Mouse (Mus musculus): ENCODE measurements at regions not wholly inside any gene's neighbourhood (a gene's known extent, or its start where the extent isn't known, plus 50 kb on each side); places are given as distances from the start of the nearest gene placed in this dataset.
A peak's percentile ranks its signal among the peaks of the same experiment; 100 is the strongest.
"Not testable (repeated sequence)": the region's sequence is repeated elsewhere in the genome, so short reads cannot be mapped to it uniquely, and the experiment has no call there.

DNA sequence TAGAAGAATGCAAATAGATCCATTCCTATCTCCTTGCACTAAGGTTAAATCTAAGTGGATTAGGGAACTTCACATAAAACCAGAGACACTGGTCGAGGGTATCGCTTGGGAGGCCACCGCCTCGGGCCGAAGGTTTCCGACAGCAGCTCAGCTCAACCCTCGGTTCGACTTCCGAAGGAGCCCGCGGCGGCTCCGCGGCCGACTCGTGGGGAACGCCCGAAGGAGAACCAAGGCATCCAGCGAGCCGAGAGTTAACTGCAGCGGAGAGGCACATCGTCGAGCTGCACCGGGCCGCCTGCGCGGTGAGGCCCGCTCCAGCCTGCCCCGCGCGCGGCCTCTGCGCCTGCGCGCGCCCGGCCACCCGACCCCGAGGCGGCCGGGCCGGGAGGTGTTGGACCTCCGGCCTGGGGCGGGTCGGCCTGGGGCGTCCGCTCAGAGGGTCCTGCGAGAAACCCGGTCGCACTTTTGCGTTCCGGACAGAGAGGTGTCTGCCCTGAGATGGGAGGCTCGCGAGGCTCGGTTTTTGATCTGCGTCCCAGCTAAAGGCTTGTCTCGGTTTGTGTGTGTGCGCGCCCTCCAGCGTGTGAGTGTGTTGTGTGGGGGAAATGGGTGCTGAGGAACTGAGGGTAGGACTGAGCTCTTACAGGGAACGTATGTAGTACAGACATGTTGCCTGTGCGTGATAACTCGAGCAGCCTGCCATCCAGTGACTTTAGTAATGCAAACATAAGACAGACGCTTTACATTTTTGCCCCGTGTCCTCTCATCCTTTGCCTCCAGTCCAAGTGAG, 50.9 kb upstream of the Vmn2r9 start:
- Histone ChIP-seq H3K4me2 (peak overlapping the region; percentile 49), H3K4me3 (ENCODE audit: low read depth, low read length) (peak overlapping the region; percentile 23; the same call in 1 of the 2 replicates)
- not testable (repeated sequence) for H3K9ac ChIP-seq (ENCODE audit: low read depth, low read length); H3K27me3 ChIP-seq (ENCODE audit: control insufficient read depth, insufficient read depth, low read length); H3K9me3 ChIP-seq (replicated peaks; ENCODE audit: control insufficient read depth, low read length); H3K4me1 ChIP-seq (ENCODE audit: control insufficient read depth, insufficient read depth, low read length); H3K36me3 ChIP-seq (ENCODE audit: control insufficient read depth, insufficient read depth, low read length); H3K27ac ChIP-seq (ENCODE audit: low read depth, low read length)
- ATAC-seq (replicated peaks; ENCODE audit: insufficient number of reproducible peaks, low FRiP score, low TSS enrichment), result peak; percentile 91
- WGBS (ENCODE audit: insufficient replicate concordance), result 2% methylated on average over 28 of the region's 65 CpGs

Measured in heart, embryonic 11.5 days (tissue).